Mouse (Mus musculus): ENCODE results near the gene Fcer1g. TPM values are rescaled to one million over a fixed set of nuclear protein-coding genes. Genes with fewer than 3 reads are reported as not detected.

Gene Fcer1g
- polyA plus RNA-seq, 1 experiment from 2014 or later = 19.9 TPM

DNA sequence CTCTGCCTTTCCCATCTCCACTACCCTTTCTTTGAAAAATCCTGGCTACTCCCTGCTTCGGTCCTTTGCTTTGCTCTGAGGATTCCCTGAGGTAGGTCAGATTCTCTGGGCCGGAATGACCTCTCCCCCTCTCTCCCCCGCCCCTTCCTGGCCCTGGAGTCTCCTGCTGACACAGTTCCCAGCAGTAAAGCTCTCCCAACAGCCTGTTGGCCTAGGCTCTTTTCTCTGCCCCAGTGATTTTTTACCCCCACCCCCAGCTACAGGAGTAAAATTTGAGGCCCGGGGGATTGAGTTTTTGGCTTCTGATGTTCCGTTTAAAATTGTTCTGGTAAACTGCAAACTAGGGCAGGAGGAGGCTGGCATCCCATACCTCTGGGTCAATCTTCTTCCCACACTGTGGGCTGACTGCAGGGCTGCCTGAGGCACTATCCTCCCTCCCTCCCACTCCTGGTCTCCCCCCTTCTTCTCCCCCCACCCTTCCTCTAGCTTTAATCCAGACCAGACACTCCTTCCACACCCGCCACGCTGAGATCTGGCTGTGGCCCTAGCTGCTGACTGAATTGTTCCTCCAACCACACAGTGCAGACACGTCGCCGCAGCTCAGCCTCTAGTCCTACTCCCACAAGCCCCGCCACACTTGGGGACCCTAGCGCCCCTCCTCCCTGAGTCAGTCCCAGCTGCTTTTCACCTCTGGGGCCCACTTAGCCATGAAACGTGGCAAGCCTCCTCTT is 17.6 kb upstream of the Fcer1g start:
- no peaks in the 10 kb centered on the region for H3K27me3 ChIP-seq (ENCODE audit: control insufficient read depth, insufficient read depth, low read length)
- H3K9me3 ChIP-seq (replicated peaks; ENCODE audit: control insufficient read depth, low read length) = no peaks in the 10 kb centered on the region
- H3K4me2 ChIP-seq (ENCODE audit: low read depth, low read length) = peak overlapping the region; percentile 79
- DNase-seq (ENCODE audit: low spot score) (peak; percentile 74), ATAC-seq (replicated peaks; ENCODE audit: insufficient number of reproducible peaks, low FRiP score, low TSS enrichment, low read depth) (peak; percentile 49)
- H3K27ac ChIP-seq (replicated peaks; ENCODE audit: low read depth, low read length) = peak overlapping the region; percentile 77
- peaks cover 12% of the 10 kb centered on the region for H3K4me1 ChIP-seq (ENCODE audit: control insufficient read depth, insufficient read depth, low read length)
- WGBS = 5% methylated on average over 13 of the region's 13 CpGs
- no peaks in the 10 kb centered on the region; the same call in 1 of the 2 replicates for H3K36me3 ChIP-seq (replicated peaks; ENCODE audit: control insufficient read depth, insufficient read depth, low read depth, low read length)
- peak overlapping the region; percentile 34 for H3K4me3 ChIP-seq (ENCODE audit: low read depth, low read length)
- peak overlapping the region; percentile 60 for H3K9ac ChIP-seq (replicated peaks; ENCODE audit: low read length)

DNA sequence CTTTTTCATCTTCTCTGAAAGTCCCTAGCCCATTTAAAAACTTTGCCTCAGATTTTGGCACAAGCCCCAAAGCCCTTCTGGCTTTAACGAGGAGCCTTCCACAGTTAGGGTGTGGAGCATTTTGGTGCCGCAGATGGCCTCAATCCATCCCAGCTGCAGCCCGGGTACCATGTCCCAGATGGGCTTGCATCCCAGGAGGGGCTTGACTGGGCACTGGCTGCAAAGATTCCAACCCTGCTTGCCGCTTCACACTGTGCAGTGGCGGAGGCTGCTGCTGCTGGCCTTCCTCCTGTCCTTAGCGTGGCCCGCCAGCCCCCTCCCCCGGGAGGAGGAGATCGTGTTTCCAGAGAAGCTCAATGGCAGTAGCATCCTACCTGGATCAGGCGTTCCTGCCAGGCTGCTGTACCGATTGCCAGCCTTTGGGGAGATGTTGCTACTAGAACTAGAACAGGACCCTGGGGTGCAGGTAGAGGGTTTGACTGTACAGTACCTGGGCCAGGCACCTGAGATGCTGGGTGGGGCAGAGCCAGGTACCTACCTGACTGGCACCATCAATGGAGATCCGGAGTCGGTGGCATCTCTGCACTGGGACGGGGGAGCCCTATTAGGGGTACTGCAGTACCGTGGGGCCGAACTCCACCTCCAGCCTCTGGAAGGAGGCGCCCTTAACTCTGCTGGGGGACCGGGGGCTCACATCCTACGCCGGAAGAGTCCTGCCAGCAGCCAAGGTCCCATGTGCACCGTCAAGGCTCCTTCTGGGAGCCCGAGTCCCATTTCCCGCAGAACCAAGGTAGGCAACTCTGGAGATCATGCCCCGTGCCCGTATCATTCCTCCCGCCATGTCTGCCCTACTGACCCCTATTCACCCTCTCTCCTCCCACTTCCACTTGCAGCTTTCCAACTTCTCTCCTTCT is 16.8 kb upstream of the Fcer1g start, which contains the start of gene Ndufs2:
Gene Ndufs2 (minus strand): TSS at position 709 of the 914 bp plus-strand sequence.
- Histone ChIP-seq H3K36me3 (replicated peaks; ENCODE audit: control insufficient read depth, insufficient read depth, low read depth, low read length) (no peaks in the 10 kb centered on the region; the same call in 1 of the 2 replicates), H3K4me3 (ENCODE audit: low read depth, low read length) (peak within 1 kb of the TSS; percentile 34), H3K4me1 (ENCODE audit: control insufficient read depth, insufficient read depth, low read length) (peaks cover 12% of the 10 kb centered on the region), H3K27me3 (ENCODE audit: control insufficient read depth, insufficient read depth, low read length) (no peaks in the 10 kb centered on the region), H3K9ac (replicated peaks; ENCODE audit: low read length) (peak within 1 kb of the TSS; percentile 60), H3K9me3 (replicated peaks; ENCODE audit: control insufficient read depth, low read length) (no peaks in the 10 kb centered on the region), H3K4me2 (ENCODE audit: low read depth, low read length) (peak within 1 kb of the TSS; percentile 79), H3K27ac (replicated peaks; ENCODE audit: low read depth, low read length) (peak within 1 kb of the TSS; percentile 77)
- DNase-seq (ENCODE audit: low spot score) (peak; percentile 53), ATAC-seq (replicated peaks; ENCODE audit: insufficient number of reproducible peaks, low FRiP score, low TSS enrichment, low read depth) (no peak; the same call in 1 of the 2 replicates)
- 9% methylated on average over 26 of the region's 26 CpGs for WGBS

DNA sequence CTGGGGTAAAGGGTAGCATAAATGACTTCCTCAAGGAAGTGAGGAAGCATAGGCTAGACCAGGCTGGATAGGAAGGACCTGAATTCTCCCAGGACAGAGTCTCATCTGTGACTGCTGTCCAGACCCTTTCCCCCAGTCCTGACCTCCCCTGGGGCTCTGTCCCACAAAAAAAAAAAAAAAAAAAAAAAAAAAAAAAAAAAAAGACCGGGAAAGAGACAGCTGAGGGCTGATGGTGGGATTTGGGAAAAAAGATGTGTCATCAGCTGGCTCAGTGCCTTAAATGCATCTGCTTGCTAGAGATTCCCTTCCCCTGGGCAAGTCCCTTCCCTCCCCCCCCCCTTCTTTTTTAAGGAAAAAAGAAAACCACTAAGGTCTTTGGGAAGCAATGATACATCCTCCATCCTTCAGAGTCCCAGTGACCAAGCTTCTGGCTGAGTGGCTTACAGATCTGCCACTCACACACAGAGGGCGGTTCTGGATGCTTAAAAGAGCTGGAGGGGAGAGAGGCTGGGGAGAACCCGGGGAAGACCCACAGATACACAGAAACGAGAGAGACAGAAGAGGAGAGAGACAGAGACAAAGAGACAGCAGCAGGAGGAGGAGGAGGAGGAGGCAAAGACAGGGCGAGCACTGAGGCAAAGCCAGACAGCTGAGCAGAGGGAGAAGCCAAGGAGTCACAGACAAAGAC is 15.9 kb upstream of the Fcer1g start, which contains the start of gene Adamts4:
Gene Adamts4 (plus strand): TSS at position 509 of the 688 bp plus-strand sequence.
- no peaks in the 10 kb centered on the region for H3K27me3 ChIP-seq (ENCODE audit: control insufficient read depth, insufficient read depth, low read length)
- DNase-seq (ENCODE audit: low spot score) (peak; percentile 76), ATAC-seq (replicated peaks; ENCODE audit: insufficient number of reproducible peaks, low FRiP score, low TSS enrichment, low read depth) (no peak)
- H3K27ac ChIP-seq (replicated peaks; ENCODE audit: low read depth, low read length) = peak within 1 kb of the TSS; percentile 77
- WGBS = 13% methylated on average over 5 of the region's 5 CpGs
- peak within 1 kb of the TSS; percentile 79 for H3K4me2 ChIP-seq (ENCODE audit: low read depth, low read length)
- peak within 1 kb of the TSS; percentile 60 for H3K9ac ChIP-seq (replicated peaks; ENCODE audit: low read length)
- no peaks in the 10 kb centered on the region; the same call in 1 of the 2 replicates for H3K36me3 ChIP-seq (replicated peaks; ENCODE audit: control insufficient read depth, insufficient read depth, low read depth, low read length)
- H3K9me3 ChIP-seq (replicated peaks; ENCODE audit: control insufficient read depth, low read length) = no peaks in the 10 kb centered on the region
- peak within 1 kb of the TSS; percentile 34 for H3K4me3 ChIP-seq (ENCODE audit: low read depth, low read length)
- H3K4me1 ChIP-seq (ENCODE audit: control insufficient read depth, insufficient read depth, low read length) = peaks cover 12% of the 10 kb centered on the region

DNA sequence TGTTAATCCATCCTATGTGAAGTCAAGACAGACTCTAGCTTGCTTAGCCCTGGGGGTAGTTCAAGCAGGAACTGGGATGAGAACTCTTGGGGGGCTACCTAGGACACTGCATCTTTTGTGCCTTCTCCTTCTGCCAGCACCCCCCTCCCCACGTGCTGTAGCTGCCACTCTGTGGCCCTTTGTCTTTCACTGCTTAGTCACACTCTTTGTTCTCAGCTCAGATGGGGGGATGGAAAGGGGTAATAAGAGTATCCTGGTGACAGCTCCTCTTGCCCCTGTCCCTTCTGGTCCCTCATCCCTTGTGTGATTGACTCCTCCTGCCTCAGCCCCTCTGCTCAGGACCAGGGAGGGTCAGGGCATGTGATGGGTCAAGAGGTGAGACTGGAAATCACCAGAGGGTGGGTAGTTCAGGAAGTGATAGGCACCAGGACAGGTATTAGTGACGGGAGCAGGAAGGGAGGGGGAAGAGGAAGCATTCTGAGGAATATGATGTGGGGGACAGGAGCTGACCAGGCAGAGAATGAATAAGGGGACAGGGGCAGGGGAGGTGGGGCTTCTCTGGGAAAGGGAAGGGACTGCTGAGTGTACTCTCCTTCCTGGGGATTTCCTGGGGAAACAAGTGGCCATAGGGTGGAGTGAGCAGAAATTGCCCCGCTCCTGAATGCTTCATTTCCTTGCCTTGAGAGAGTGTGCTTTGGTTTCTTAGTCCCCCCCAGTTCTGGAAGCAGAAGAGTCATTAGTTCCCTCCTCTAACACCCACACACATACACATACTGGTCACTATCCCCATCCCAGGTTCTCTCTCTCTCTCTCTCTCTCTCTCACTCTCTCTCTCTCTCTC is 14.4 kb upstream of the Fcer1g start:
- Histone ChIP-seq H3K9me3 (replicated peaks; ENCODE audit: control insufficient read depth, low read length) (no peaks in the 10 kb centered on the region), H3K4me2 (ENCODE audit: low read depth, low read length) (no peak overlapping the region), H3K4me3 (ENCODE audit: low read depth, low read length) (no peak overlapping the region), H3K36me3 (replicated peaks; ENCODE audit: control insufficient read depth, insufficient read depth, low read depth, low read length) (no peaks in the 10 kb centered on the region; the same call in 1 of the 2 replicates), H3K4me1 (ENCODE audit: control insufficient read depth, insufficient read depth, low read length) (peaks cover 12% of the 10 kb centered on the region), H3K27ac (replicated peaks; ENCODE audit: low read depth, low read length) (no peak overlapping the region), H3K27me3 (ENCODE audit: control insufficient read depth, insufficient read depth, low read length) (no peaks in the 10 kb centered on the region), H3K9ac (replicated peaks; ENCODE audit: low read length) (no peak overlapping the region; the same call in 1 of the 2 replicates)
- no peak for DNase-seq (ENCODE audit: low spot score)
- ATAC-seq (replicated peaks; ENCODE audit: insufficient number of reproducible peaks, low FRiP score, low TSS enrichment, low read depth) = no peak
- WGBS = 39% methylated on average over 3 of the region's 3 CpGs

DNA sequence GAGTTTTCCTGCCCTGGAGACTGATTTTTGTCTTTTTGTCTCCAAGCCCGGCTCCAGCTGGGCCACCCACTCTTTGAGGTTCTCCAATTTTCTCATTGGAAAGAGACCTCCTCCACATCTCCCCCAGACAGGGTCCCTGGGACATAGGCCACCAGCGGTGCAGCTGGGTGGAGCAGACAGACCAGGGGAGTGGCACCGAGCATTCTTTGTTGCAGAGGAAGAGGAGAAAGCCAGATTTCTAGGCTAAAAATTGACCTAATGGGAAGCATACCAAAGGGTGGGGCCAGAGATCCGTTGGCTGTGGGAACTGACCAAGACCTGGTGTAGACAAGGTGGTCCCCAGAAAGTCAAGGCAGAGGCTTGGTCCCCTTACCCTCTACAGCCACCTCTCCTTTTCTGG is 13.8 kb upstream of the Fcer1g start:
- Histone ChIP-seq H3K4me1 (ENCODE audit: control insufficient read depth, insufficient read depth, low read length) (peaks cover 12% of the 10 kb centered on the region), H3K27me3 (ENCODE audit: control insufficient read depth, insufficient read depth, low read length) (no peaks in the 10 kb centered on the region), H3K27ac (replicated peaks; ENCODE audit: low read depth, low read length) (peak overlapping the region; percentile 66; the same call in 1 of the 2 replicates), H3K9me3 (replicated peaks; ENCODE audit: control insufficient read depth, low read length) (no peaks in the 10 kb centered on the region), H3K4me3 (ENCODE audit: low read depth, low read length) (no peak overlapping the region), H3K9ac (replicated peaks; ENCODE audit: low read length) (peak overlapping the region; percentile 11; the same call in 1 of the 2 replicates), H3K36me3 (replicated peaks; ENCODE audit: control insufficient read depth, insufficient read depth, low read depth, low read length) (no peaks in the 10 kb centered on the region; the same call in 1 of the 2 replicates), H3K4me2 (ENCODE audit: low read depth, low read length) (no peak overlapping the region)
- ATAC-seq (replicated peaks; ENCODE audit: insufficient number of reproducible peaks, low FRiP score, low TSS enrichment, low read depth) = no peak
- no peak for DNase-seq (ENCODE audit: low spot score)
- 34% methylated on average over 4 of the region's 4 CpGs for WGBS

DNA sequence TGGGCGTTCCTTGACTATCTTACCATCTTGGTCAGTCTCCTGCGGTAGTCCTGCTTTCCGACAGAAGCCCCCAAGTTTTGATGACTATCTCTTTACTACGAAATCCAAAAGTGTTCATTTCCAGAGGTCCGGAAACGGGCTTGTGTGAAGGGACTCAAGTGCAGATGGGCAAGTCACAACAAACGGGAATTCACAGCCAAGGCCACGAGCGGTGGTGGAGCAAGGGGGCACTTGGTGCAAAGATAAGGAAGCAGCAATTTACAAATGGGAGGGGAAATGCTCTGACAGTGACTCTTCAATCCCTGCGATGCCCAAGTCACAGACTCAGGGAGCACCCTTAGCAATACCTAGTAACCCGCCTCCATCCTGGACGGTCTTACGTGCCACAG is 13.3 kb upstream of the Fcer1g start:
- H3K36me3 ChIP-seq (replicated peaks; ENCODE audit: control insufficient read depth, insufficient read depth, low read depth, low read length) = no peaks in the 10 kb centered on the region; the same call in 1 of the 2 replicates
- H3K4me2 ChIP-seq (ENCODE audit: low read depth, low read length) = peak overlapping the region; percentile 48
- peak overlapping the region; percentile 66 for H3K27ac ChIP-seq (replicated peaks; ENCODE audit: low read depth, low read length)
- DNase-seq (ENCODE audit: low spot score) (no peak), ATAC-seq (replicated peaks; ENCODE audit: insufficient number of reproducible peaks, low FRiP score, low TSS enrichment, low read depth) (0 out of 2 replicates have a peak, but pooled peaks have one; percentile 1)
- peaks cover 12% of the 10 kb centered on the region for H3K4me1 ChIP-seq (ENCODE audit: control insufficient read depth, insufficient read depth, low read length)
- H3K27me3 ChIP-seq (ENCODE audit: control insufficient read depth, insufficient read depth, low read length) = no peaks in the 10 kb centered on the region
- H3K9ac ChIP-seq (replicated peaks; ENCODE audit: low read length) = peak overlapping the region; percentile 40
- no peaks in the 10 kb centered on the region for H3K9me3 ChIP-seq (replicated peaks; ENCODE audit: control insufficient read depth, low read length)
- peak overlapping the region; percentile 43 for H3K4me3 ChIP-seq (ENCODE audit: low read depth, low read length)
- WGBS = 10% methylated on average over 13 of the region's 13 CpGs
